Mouse (Mus musculus): ENCODE measurements around the gene Camsap2.
A peak's percentile ranks its signal among the peaks of the same experiment; 100 is the strongest.

The Camsap2 gene

GRCm38 (mm10) chr1:136344281-136344680 lies 1.6 kb downstream of the Camsap2 start:
- no peak for DNase-seq (ENCODE audit: extremely low read depth, low read depth, low spot score)

- no peak for DNase-seq (ENCODE audit: extremely low read depth, low read depth, low spot score)
Measured at GRCm38 (mm10) chr1:136343727-136344126, 2.2 kb downstream of the Camsap2 start.

- no peak for DNase-seq (ENCODE audit: extremely low read depth, low read depth, low spot score)
Measured at GRCm38 (mm10) chr1:136340541-136340940, 5.4 kb downstream of the Camsap2 start.

- DNase-seq (ENCODE audit: extremely low read depth, low read depth, low spot score): no peak
Measured at GRCm38 (mm10) chr1:136334743-136335142, 11.2 kb downstream of the Camsap2 start.

GRCm38 (mm10) chr1:136333512-136333911 lies 12.4 kb downstream of the Camsap2 start:
- no peak for DNase-seq (ENCODE audit: extremely low read depth, low read depth, low spot score)

- no peak for DNase-seq (ENCODE audit: extremely low read depth, low read depth, low spot score)
Measured at GRCm38 (mm10) chr1:136333071-136333470, 12.8 kb downstream of the Camsap2 start.

- DNase-seq (ENCODE audit: extremely low read depth, low read depth, low spot score): no peak
Measured at GRCm38 (mm10) chr1:136331836-136332235, 14.1 kb downstream of the Camsap2 start.

- DNase-seq (ENCODE audit: extremely low read depth, low read depth, low spot score): no peak
Measured at GRCm38 (mm10) chr1:136329426-136329825, 16.5 kb downstream of the Camsap2 start.

GRCm38 (mm10) chr1:136328640-136329039 lies 17.3 kb downstream of the Camsap2 start:
- peak; percentile 59 for DNase-seq (ENCODE audit: extremely low read depth, low read depth, low spot score)

GRCm38 (mm10) chr1:136327638-136328037 lies 18.3 kb downstream of the Camsap2 start:
- no peak for DNase-seq (ENCODE audit: extremely low read depth, low read depth, low spot score)

- no peak for DNase-seq (ENCODE audit: extremely low read depth, low read depth, low spot score)
Measured at GRCm38 (mm10) chr1:136325933-136326332, 20.0 kb downstream of the Camsap2 start.

- no peak for DNase-seq (ENCODE audit: extremely low read depth, low read depth, low spot score)
Measured at GRCm38 (mm10) chr1:136322331-136322730, 23.6 kb downstream of the Camsap2 start.

GRCm38 (mm10) chr1:136316317-136316716 lies 29.6 kb downstream of the Camsap2 start:
- no peak for DNase-seq (ENCODE audit: extremely low read depth, low read depth, low spot score)

GRCm38 (mm10) chr1:136309193-136309592 lies 36.7 kb downstream of the Camsap2 start:
- DNase-seq (ENCODE audit: extremely low read depth, low read depth, low spot score): no peak

- DNase-seq (ENCODE audit: extremely low read depth, low read depth, low spot score): no peak
Measured at GRCm38 (mm10) chr1:136306424-136306823, 39.5 kb downstream of the Camsap2 start.

- DNase-seq (ENCODE audit: extremely low read depth, low read depth, low spot score): no peak
Measured at GRCm38 (mm10) chr1:136293961-136294360, 51.9 kb downstream of the Camsap2 start.

GRCm38 (mm10) chr1:136289803-136290202 lies 56.1 kb downstream of the Camsap2 start:
- DNase-seq (ENCODE audit: extremely low read depth, low read depth, low spot score): no peak

- no peak for DNase-seq (ENCODE audit: extremely low read depth, low read depth, low spot score)
Measured at GRCm38 (mm10) chr1:136277366-136277765, 68.5 kb downstream of the Camsap2 start.

GRCm38 (mm10) chr1:136268224-136268623 lies 77.7 kb downstream of the Camsap2 start:
- DNase-seq (ENCODE audit: extremely low read depth, low read depth, low spot score): no peak

GRCm38 (mm10) chr1:136266127-136266526 lies 79.8 kb downstream of the Camsap2 start:
- no peak for DNase-seq (ENCODE audit: extremely low read depth, low read depth, low spot score)

- no peak for DNase-seq (ENCODE audit: extremely low read depth, low read depth, low spot score)
Measured at GRCm38 (mm10) chr1:136263355-136263754, 82.5 kb downstream of the Camsap2 start.

- no peak for DNase-seq (ENCODE audit: extremely low read depth, low read depth, low spot score)
Measured at GRCm38 (mm10) chr1:136260635-136261238, 85.2 kb downstream of the Camsap2 start, which contains the start of gene Gpr25. Gene Gpr25, minus strand, starts transcription at chr1:136260873.
